ENCODE assay signal across 9 mouse cellular contexts in the genomic region with DNA sequence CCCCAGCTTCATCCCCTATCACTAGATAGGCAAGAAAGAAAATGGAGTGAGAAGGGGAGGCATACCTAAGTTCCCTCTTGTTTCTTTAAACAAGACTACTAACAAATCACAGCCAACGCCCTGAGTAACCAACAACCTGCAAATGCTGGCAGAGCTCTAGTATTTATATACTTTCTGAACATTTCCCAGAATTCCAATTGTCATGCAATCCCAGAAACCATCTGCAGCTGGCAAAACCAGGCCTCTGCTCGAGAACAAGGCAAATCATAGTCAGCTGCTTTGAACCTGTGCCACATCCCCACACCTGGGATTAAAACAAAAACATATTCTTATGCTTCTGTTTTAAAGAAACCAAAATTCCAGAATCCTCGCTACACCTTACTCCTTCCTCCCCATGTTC. TPM values are rescaled to one million over a fixed set of nuclear protein-coding genes. Genes with fewer than 3 reads are reported as not detected.
A peak's percentile ranks its signal among the peaks of the same experiment; 100 is the strongest.
DNase-seq lines count a peak whose midpoint lies in the region; ATAC-seq and TF ChIP-seq lines count a peak whose summit lies in the region.
"Had no signal": no experiment of that assay in that cellular context is flagged by ENCODE, and none has a peak within 500 bp of the region (broad histone marks: within the 10 kb centered on the region; RNA-seq: fewer than 3 reads in every experiment).

No protein-coding gene starts in this region.

- ATAC-seq in heart, embryonic 13.5 days (ENCODE audit: extremely low read depth, insufficient number of reproducible peaks, low FRiP score, low TSS enrichment): no peak
- no peak for ATAC-seq in forebrain, embryonic 15.5 days (replicated peaks)
- ATAC-seq in liver, embryonic 16.5 days (ENCODE audit: low read depth): no peak

- H3K36me3 ChIP-seq in heart, embryonic 13.5 days: peaks cover 32% of the 10 kb centered on the region
- no peaks in the 10 kb centered on the region; the same call in 1 of the 2 replicates for H3K36me3 ChIP-seq in ES-Bruce4 (ENCODE audit: control insufficient read depth, insufficient read depth, low read length, poor library complexity, severe bottlenecking)
- peaks cover 14% of the 10 kb centered on the region; the same call in 1 of the 2 replicates for H3K36me3 ChIP-seq in forebrain, embryonic 15.5 days
- H3K36me3 ChIP-seq in liver, embryonic 16.5 days (ENCODE audit: control insufficient read depth, insufficient read depth): peaks cover 4% of the 10 kb centered on the region; the same call in 1 of the 2 replicates

- no peak for TF ChIP-seq CTCF in ES-Bruce4 (IDR thresholded peaks at IDR 0.05; ENCODE audit: low read depth, low read length)

- 82% methylated on average over 3 of the region's 3 CpGs for WGBS in heart, embryonic 13.5 days
- WGBS in forebrain, embryonic 15.5 days: 91% methylated on average over 3 of the region's 3 CpGs
- WGBS in liver, embryonic 16.5 days (ENCODE audit: insufficient replicate concordance): 73% methylated on average over 3 of the region's 3 CpGs

- H3K4me3 ChIP-seq in heart, embryonic 13.5 days: peak overlapping the region; percentile 87
- H3K4me3 ChIP-seq in ES-Bruce4 (ENCODE audit: low read depth, low read length): no peak overlapping the region
- H3K4me3 ChIP-seq in forebrain, embryonic 15.5 days: peak overlapping the region; percentile 74
- no peak overlapping the region for H3K4me3 ChIP-seq in liver, embryonic 16.5 days (ENCODE audit: low read depth, low read length)

- H3K4me2 ChIP-seq in heart, embryonic 13.5 days: peak overlapping the region; percentile 89
- peak overlapping the region; percentile 65; the same call in 1 of the 2 replicates for H3K4me2 ChIP-seq in forebrain, embryonic 15.5 days (replicated peaks)
- peak overlapping the region; percentile 55 for H3K4me2 ChIP-seq in liver, embryonic 16.5 days (ENCODE audit: low read depth, low read length)

- peaks cover 27% of the 10 kb centered on the region for H3K27me3 ChIP-seq in heart, embryonic 13.5 days (replicated peaks)
- H3K27me3 ChIP-seq in ES-Bruce4 (ENCODE audit: control insufficient read depth, insufficient read depth, low read length, poor library complexity, severe bottlenecking): no peaks in the 10 kb centered on the region
- peaks cover 14% of the 10 kb centered on the region; the same call in 1 of the 2 replicates for H3K27me3 ChIP-seq in forebrain, embryonic 15.5 days
- peaks cover 11% of the 10 kb centered on the region for H3K27me3 ChIP-seq in liver, embryonic 16.5 days (ENCODE audit: control insufficient read depth, insufficient read depth, low read depth, low read length)

- H3K27ac ChIP-seq in heart, embryonic 13.5 days (replicated peaks): no peak overlapping the region
- H3K27ac ChIP-seq in ES-Bruce4 (ENCODE audit: insufficient read depth, low read length): no peak overlapping the region
- H3K27ac ChIP-seq in forebrain, embryonic 15.5 days (replicated peaks): no peak overlapping the region
- H3K27ac ChIP-seq in liver, embryonic 16.5 days (ENCODE audit: low read length): no peak overlapping the region

- DNase-seq in heart, adult 8-10 months (ENCODE audit: low spot score): no peak
- no peak for DNase-seq in testis, postnatal 10 days (ENCODE audit: low spot score)
- DNase-seq in thymus, postnatal 0 days (ENCODE audit: low spot score): no peak
- no peak for DNase-seq in spleen, adult 18-20 months
- DNase-seq: kidney, postnatal 10 days had no signal

- H3K9ac ChIP-seq in heart, embryonic 13.5 days: peak overlapping the region; percentile 94
- peak overlapping the region; percentile 95; the same call in 1 of the 2 replicates for H3K9ac ChIP-seq in ES-Bruce4 (ENCODE audit: low read depth, poor library complexity, severe bottlenecking)
- 0 out of 2 replicates have a peak overlapping the region, but pooled peaks have one; percentile 85 for H3K9ac ChIP-seq in forebrain, embryonic 15.5 days (replicated peaks)
- H3K9ac ChIP-seq in liver, embryonic 16.5 days (ENCODE audit: low read depth, low read length): no peak overlapping the region

- H3K4me1 ChIP-seq in heart, embryonic 13.5 days: peaks cover 13% of the 10 kb centered on the region
- peaks cover 6% of the 10 kb centered on the region for H3K4me1 ChIP-seq in ES-Bruce4 (ENCODE audit: control insufficient read depth, insufficient read depth, low read length)
- H3K4me1 ChIP-seq in forebrain, embryonic 15.5 days: peaks cover 10% of the 10 kb centered on the region
- H3K4me1 ChIP-seq in liver, embryonic 16.5 days (ENCODE audit: control insufficient read depth, low read depth, low read length): peaks cover 21% of the 10 kb centered on the region

- TF ChIP-seq EP300 in ES-Bruce4 (IDR thresholded peaks at IDR 0.05; ENCODE audit: insufficient read depth, low read depth, low read length): no peak

- no peaks in the 10 kb centered on the region for H3K9me3 ChIP-seq in heart, embryonic 13.5 days
- H3K9me3 ChIP-seq in ES-Bruce4 (replicated peaks; ENCODE audit: control insufficient read depth, insufficient read depth, low read length, poor library complexity, severe bottlenecking): no peaks in the 10 kb centered on the region
- H3K9me3 ChIP-seq in forebrain, embryonic 15.5 days: no peaks in the 10 kb centered on the region
- H3K9me3 ChIP-seq in liver, embryonic 16.5 days (replicated peaks; ENCODE audit: control insufficient read depth, low read length): no peaks in the 10 kb centered on the region; the same call in 1 of the 2 replicates

- TF ChIP-seq POLR2A in ES-Bruce4 (IDR thresholded peaks at IDR 0.05; ENCODE audit: insufficient read depth, low read length): no peak

RNA-seq across cellular contexts. Expression of gene Ufc1, which starts 1.5 kb away (rescaled TPM):
- polyA plus RNA-seq in heart, embryonic 13.5 days (2015; fragmentation: Nextera tagmentation; extraction: Ambion mirVana): 77.2 and 89.6 TPM in 2 replicates
- 10 to 100 TPM; 88.2 to 96.3 (median 90.7) TPM for total RNA-seq in heart, adult 8-10 months (2022)
- 59.8 and 66.0 TPM in 2 replicates for polyA plus RNA-seq in ES-Bruce4 (2011; ENCODE audit: insufficient read depth, insufficient read length, low read depth, missing spikeins)
- polyA plus RNA-seq in forebrain, embryonic 15.5 days (2015; fragmentation: Nextera tagmentation; extraction: Ambion mirVana): 105 and 110 TPM in 2 replicates
- polyA plus RNA-seq in liver, embryonic 16.5 days (2015; fragmentation: Nextera tagmentation; extraction: Ambion mirVana): 40.3 and 45.2 TPM in 2 replicates
- 109 and 111 TPM in 2 replicates for polyA plus RNA-seq in thymus, postnatal 0 days (2015; fragmentation: Nextera tagmentation; extraction: Ambion mirVana)

RNA-seq across cellular contexts. Expression of gene Usp21, which starts 5.6 kb away (rescaled TPM):
- polyA plus RNA-seq in heart, embryonic 13.5 days (2015; fragmentation: Nextera tagmentation; extraction: Ambion mirVana): 48.4 and 52.2 TPM in 2 replicates
- total RNA-seq in heart, adult 8-10 months (2022): 10 to 100 TPM; 18.9 to 21.1 (median 19.9) TPM
- polyA plus RNA-seq in ES-Bruce4 (2011; ENCODE audit: insufficient read depth, insufficient read length, low read depth, missing spikeins): 48.4 and 51.2 TPM in 2 replicates
- polyA plus RNA-seq in forebrain, embryonic 15.5 days (2015; fragmentation: Nextera tagmentation; extraction: Ambion mirVana): 132 and 135 TPM in 2 replicates
- 23.1 and 25.3 TPM in 2 replicates for polyA plus RNA-seq in liver, embryonic 16.5 days (2015; fragmentation: Nextera tagmentation; extraction: Ambion mirVana)
- polyA plus RNA-seq in thymus, postnatal 0 days (2015; fragmentation: Nextera tagmentation; extraction: Ambion mirVana): 39.5 and 42.7 TPM in 2 replicates

RNA-seq across cellular contexts. Expression of gene Ppox, which starts 12.4 kb away (rescaled TPM):
- 36.1 and 42.1 TPM in 2 replicates for polyA plus RNA-seq in heart, embryonic 13.5 days (2015; fragmentation: Nextera tagmentation; extraction: Ambion mirVana)
- total RNA-seq in heart, adult 8-10 months (2022): 10 to 100 TPM; 11.9 to 16.6 (median 12.7) TPM
- polyA plus RNA-seq in ES-Bruce4 (2011; ENCODE audit: insufficient read depth, insufficient read length, low read depth, missing spikeins): 23.8 and 25.2 TPM in 2 replicates
- polyA plus RNA-seq in forebrain, embryonic 15.5 days (2015; fragmentation: Nextera tagmentation; extraction: Ambion mirVana): 46.5 and 53.1 TPM in 2 replicates
- polyA plus RNA-seq in liver, embryonic 16.5 days (2015; fragmentation: Nextera tagmentation; extraction: Ambion mirVana): 205 and 206 TPM in 2 replicates
- 34.2 and 34.3 TPM in 2 replicates for polyA plus RNA-seq in thymus, postnatal 0 days (2015; fragmentation: Nextera tagmentation; extraction: Ambion mirVana)

RNA-seq across cellular contexts. Expression of gene B4galt3, which starts 23.2 kb away (rescaled TPM):
- polyA plus RNA-seq in heart, embryonic 13.5 days (2015; fragmentation: Nextera tagmentation; extraction: Ambion mirVana): 54.6 and 55.1 TPM in 2 replicates
- 10 to 100 TPM; 15.4 to 20.8 (median 19.1) TPM for total RNA-seq in heart, adult 8-10 months (2022)
- 59.7 and 64.8 TPM in 2 replicates for polyA plus RNA-seq in ES-Bruce4 (2011; ENCODE audit: insufficient read depth, insufficient read length, low read depth, missing spikeins)
- 107 and 111 TPM in 2 replicates for polyA plus RNA-seq in forebrain, embryonic 15.5 days (2015; fragmentation: Nextera tagmentation; extraction: Ambion mirVana)
- 22.6 and 23.2 TPM in 2 replicates for polyA plus RNA-seq in liver, embryonic 16.5 days (2015; fragmentation: Nextera tagmentation; extraction: Ambion mirVana)
- polyA plus RNA-seq in thymus, postnatal 0 days (2015; fragmentation: Nextera tagmentation; extraction: Ambion mirVana): 43.9 and 50.6 TPM in 2 replicates

RNA-seq across cellular contexts. Expression of gene Dedd, which starts 35.6 kb away (rescaled TPM):
- 34.6 and 37.6 TPM in 2 replicates for polyA plus RNA-seq in heart, embryonic 13.5 days (2015; fragmentation: Nextera tagmentation; extraction: Ambion mirVana)
- 10 to 100 TPM; 21.2 to 26.1 (median 21.9) TPM for total RNA-seq in heart, adult 8-10 months (2022)
- polyA plus RNA-seq in ES-Bruce4 (2011; ENCODE audit: insufficient read depth, insufficient read length, low read depth, missing spikeins): 45.2 and 49.8 TPM in 2 replicates
- 56.6 and 57.3 TPM in 2 replicates for polyA plus RNA-seq in forebrain, embryonic 15.5 days (2015; fragmentation: Nextera tagmentation; extraction: Ambion mirVana)
- polyA plus RNA-seq in liver, embryonic 16.5 days (2015; fragmentation: Nextera tagmentation; extraction: Ambion mirVana): 17.5 and 19.7 TPM in 2 replicates
- polyA plus RNA-seq in thymus, postnatal 0 days (2015; fragmentation: Nextera tagmentation; extraction: Ambion mirVana): 44.2 and 47.8 TPM in 2 replicates

Comparison
In these comparisons a context has a peak if more than half of its experiments do, and no peak if none do; other contexts are left out.
1. H3K4me3 ChIP-seq: peak in heart, embryonic 13.5 days (single experiment) and forebrain, embryonic 15.5 days (single experiment); none in ES-Bruce4 (single experiment) and liver, embryonic 16.5 days (single experiment).
2. Peak in every context shown above with its lines, with median percentiles within 50 percentile points of each other: H3K4me2 ChIP-seq.